Mouse (Mus musculus): ENCODE results near the gene Ahr. TPM values are rescaled to one million over a fixed set of nuclear protein-coding genes. Genes with fewer than 3 reads are reported as not detected.

Ahr gene
- polyA plus RNA-seq, 1 experiment from 2014 or later: 1.5 TPM

- Histone ChIP-seq H3K27me3 (ENCODE audit: control insufficient read depth, insufficient read depth, low read length) (no peaks in the 10 kb centered on the region), H3K27ac (replicated peaks; ENCODE audit: low read depth, low read length) (no peak overlapping the region), H3K4me3 (ENCODE audit: low read depth, low read length) (no peak overlapping the region), H3K9ac (ENCODE audit: low read length) (no peak overlapping the region), H3K4me2 (ENCODE audit: low read depth, severe bottlenecking) (no peak overlapping the region), H3K4me1 (ENCODE audit: control insufficient read depth, insufficient read depth, low read length) (no peaks in the 10 kb centered on the region), H3K36me3 (ENCODE audit: control insufficient read depth, insufficient read depth, low read length) (no peaks in the 10 kb centered on the region), H3K9me3 (ENCODE audit: control insufficient read depth, low read length) (no peaks in the 10 kb centered on the region)
- ATAC-seq (ENCODE audit: insufficient number of reproducible peaks, low FRiP score, low TSS enrichment, low read depth) (no peak), DNase-seq (ENCODE audit: low spot score) (no peak)
Measured at GRCm38 (mm10) chr12:35550299-35550698, 15.5 kb upstream of the Ahr start.

GRCm38 (mm10) chr12:35542836-35543235 lies 8.0 kb upstream of the Ahr start:
- Histone ChIP-seq H3K36me3 (ENCODE audit: control insufficient read depth, insufficient read depth, low read length) (no peaks in the 10 kb centered on the region), H3K4me3 (ENCODE audit: low read depth, low read length) (no peak overlapping the region), H3K4me2 (ENCODE audit: low read depth, severe bottlenecking) (no peak overlapping the region), H3K27me3 (ENCODE audit: control insufficient read depth, insufficient read depth, low read length) (no peaks in the 10 kb centered on the region), H3K27ac (replicated peaks; ENCODE audit: low read depth, low read length) (no peak overlapping the region), H3K4me1 (ENCODE audit: control insufficient read depth, insufficient read depth, low read length) (no peaks in the 10 kb centered on the region), H3K9me3 (ENCODE audit: control insufficient read depth, low read length) (no peaks in the 10 kb centered on the region), H3K9ac (ENCODE audit: low read length) (no peak overlapping the region)
- WGBS: 77% methylated on average over 3 of the region's 3 CpGs
- DNase-seq (ENCODE audit: low spot score) (no peak), ATAC-seq (ENCODE audit: insufficient number of reproducible peaks, low FRiP score, low TSS enrichment, low read depth) (no peak)

- H3K4me2 ChIP-seq (ENCODE audit: low read depth, severe bottlenecking): no peak overlapping the region
- no peaks in the 10 kb centered on the region for H3K36me3 ChIP-seq (ENCODE audit: control insufficient read depth, insufficient read depth, low read length)
- 37% methylated on average over 3 of the region's 3 CpGs for WGBS
- no peak for ATAC-seq (ENCODE audit: insufficient number of reproducible peaks, low FRiP score, low TSS enrichment, low read depth)
- H3K9ac ChIP-seq (ENCODE audit: low read length): no peak overlapping the region
- H3K27me3 ChIP-seq (ENCODE audit: control insufficient read depth, insufficient read depth, low read length): peaks cover 4% of the 10 kb centered on the region; the same call in 1 of the 2 replicates
- no peaks in the 10 kb centered on the region for H3K9me3 ChIP-seq (ENCODE audit: control insufficient read depth, low read length)
- no peaks in the 10 kb centered on the region for H3K4me1 ChIP-seq (ENCODE audit: control insufficient read depth, insufficient read depth, low read length)
- no peak for DNase-seq (ENCODE audit: low spot score)
- H3K27ac ChIP-seq (replicated peaks; ENCODE audit: low read depth, low read length): no peak overlapping the region
- no peak overlapping the region for H3K4me3 ChIP-seq (ENCODE audit: low read depth, low read length)
Measured at GRCm38 (mm10) chr12:35538843-35539242, 4.0 kb upstream of the Ahr start.

- no peak overlapping the region for H3K27ac ChIP-seq (replicated peaks; ENCODE audit: low read depth, low read length)
- no peaks in the 10 kb centered on the region for H3K36me3 ChIP-seq (ENCODE audit: control insufficient read depth, insufficient read depth, low read length)
- H3K4me2 ChIP-seq (ENCODE audit: low read depth, severe bottlenecking): peak overlapping the region; percentile 100
- WGBS: under 1% methylated on average over 49 of the region's 49 CpGs
- H3K4me1 ChIP-seq (ENCODE audit: control insufficient read depth, insufficient read depth, low read length): no peaks in the 10 kb centered on the region
- H3K27me3 ChIP-seq (ENCODE audit: control insufficient read depth, insufficient read depth, low read length): peaks cover 4% of the 10 kb centered on the region; the same call in 1 of the 2 replicates
- peak overlapping the region; percentile 51 for H3K9ac ChIP-seq (ENCODE audit: low read length)
- H3K4me3 ChIP-seq (ENCODE audit: low read depth, low read length): peak overlapping the region; percentile 63
- ATAC-seq (ENCODE audit: insufficient number of reproducible peaks, low FRiP score, low TSS enrichment, low read depth): peak; percentile 65; the same call in 1 of the 2 replicates
- DNase-seq (ENCODE audit: low spot score): peak; percentile 48
- no peaks in the 10 kb centered on the region for H3K9me3 ChIP-seq (ENCODE audit: control insufficient read depth, low read length)
Measured at GRCm38 (mm10) chr12:35534114-35534753, 604 bp downstream of the Ahr start.

GRCm38 (mm10) chr12:35533748-35534113 lies 1.1 kb downstream of the Ahr start:
- H3K36me3 ChIP-seq (ENCODE audit: control insufficient read depth, insufficient read depth, low read length): no peaks in the 10 kb centered on the region
- no peak for ATAC-seq (ENCODE audit: insufficient number of reproducible peaks, low FRiP score, low TSS enrichment, low read depth)
- H3K9me3 ChIP-seq (ENCODE audit: control insufficient read depth, low read length): no peaks in the 10 kb centered on the region
- H3K27me3 ChIP-seq (ENCODE audit: control insufficient read depth, insufficient read depth, low read length): peaks cover 4% of the 10 kb centered on the region; the same call in 1 of the 2 replicates
- H3K4me3 ChIP-seq (ENCODE audit: low read depth, low read length): no peak overlapping the region; the same call in 1 of the 2 replicates
- no peak overlapping the region for H3K9ac ChIP-seq (ENCODE audit: low read length)
- H3K27ac ChIP-seq (replicated peaks; ENCODE audit: low read depth, low read length): no peak overlapping the region
- DNase-seq (ENCODE audit: low spot score): no peak
- peak overlapping the region; percentile 100 for H3K4me2 ChIP-seq (ENCODE audit: low read depth, severe bottlenecking)
- H3K4me1 ChIP-seq (ENCODE audit: control insufficient read depth, insufficient read depth, low read length): no peaks in the 10 kb centered on the region

GRCm38 (mm10) chr12:35533133-35533532 lies 1.7 kb downstream of the Ahr start:
- WGBS: 75% methylated on average over 5 of the region's 5 CpGs
- H3K4me2 ChIP-seq (ENCODE audit: low read depth, severe bottlenecking): no peak overlapping the region
- H3K9me3 ChIP-seq (ENCODE audit: control insufficient read depth, low read length): no peaks in the 10 kb centered on the region
- no peak overlapping the region for H3K4me3 ChIP-seq (ENCODE audit: low read depth, low read length)
- peaks cover 4% of the 10 kb centered on the region; the same call in 1 of the 2 replicates for H3K27me3 ChIP-seq (ENCODE audit: control insufficient read depth, insufficient read depth, low read length)
- ATAC-seq (ENCODE audit: insufficient number of reproducible peaks, low FRiP score, low TSS enrichment, low read depth): no peak
- no peaks in the 10 kb centered on the region for H3K4me1 ChIP-seq (ENCODE audit: control insufficient read depth, insufficient read depth, low read length)
- no peaks in the 10 kb centered on the region for H3K36me3 ChIP-seq (ENCODE audit: control insufficient read depth, insufficient read depth, low read length)
- H3K27ac ChIP-seq (replicated peaks; ENCODE audit: low read depth, low read length): no peak overlapping the region
- no peak for DNase-seq (ENCODE audit: low spot score)
- H3K9ac ChIP-seq (ENCODE audit: low read length): no peak overlapping the region

GRCm38 (mm10) chr12:35532151-35532550 lies 2.7 kb downstream of the Ahr start:
- peaks cover 4% of the 10 kb centered on the region; the same call in 1 of the 2 replicates for H3K27me3 ChIP-seq (ENCODE audit: control insufficient read depth, insufficient read depth, low read length)
- ATAC-seq (ENCODE audit: insufficient number of reproducible peaks, low FRiP score, low TSS enrichment, low read depth): no peak
- DNase-seq (ENCODE audit: low spot score): peak; percentile 74
- WGBS: 28% methylated on average over 5 of the region's 5 CpGs
- no peaks in the 10 kb centered on the region for H3K36me3 ChIP-seq (ENCODE audit: control insufficient read depth, insufficient read depth, low read length)
- H3K4me3 ChIP-seq (ENCODE audit: low read depth, low read length): no peak overlapping the region
- no peaks in the 10 kb centered on the region for H3K4me1 ChIP-seq (ENCODE audit: control insufficient read depth, insufficient read depth, low read length)
- H3K9ac ChIP-seq (ENCODE audit: low read length): no peak overlapping the region
- H3K27ac ChIP-seq (replicated peaks; ENCODE audit: low read depth, low read length): no peak overlapping the region
- no peak overlapping the region for H3K4me2 ChIP-seq (ENCODE audit: low read depth, severe bottlenecking)
- no peaks in the 10 kb centered on the region for H3K9me3 ChIP-seq (ENCODE audit: control insufficient read depth, low read length)

GRCm38 (mm10) chr12:35530587-35530986 lies 4.3 kb downstream of the Ahr start:
- ATAC-seq (ENCODE audit: insufficient number of reproducible peaks, low FRiP score, low TSS enrichment, low read depth) (no peak), DNase-seq (ENCODE audit: low spot score) (no peak)
- no peak overlapping the region for H3K27ac ChIP-seq (replicated peaks; ENCODE audit: low read depth, low read length)
- H3K4me2 ChIP-seq (ENCODE audit: low read depth, severe bottlenecking): no peak overlapping the region
- no peaks in the 10 kb centered on the region for H3K9me3 ChIP-seq (ENCODE audit: control insufficient read depth, low read length)
- peaks cover 4% of the 10 kb centered on the region; the same call in 1 of the 2 replicates for H3K27me3 ChIP-seq (ENCODE audit: control insufficient read depth, insufficient read depth, low read length)
- no peaks in the 10 kb centered on the region for H3K36me3 ChIP-seq (ENCODE audit: control insufficient read depth, insufficient read depth, low read length)
- H3K4me3 ChIP-seq (ENCODE audit: low read depth, low read length): no peak overlapping the region
- no peaks in the 10 kb centered on the region for H3K4me1 ChIP-seq (ENCODE audit: control insufficient read depth, insufficient read depth, low read length)
- H3K9ac ChIP-seq (ENCODE audit: low read length): no peak overlapping the region

GRCm38 (mm10) chr12:35527429-35527828 lies 7.4 kb downstream of the Ahr start:
- WGBS: 74% methylated on average over 6 of the region's 6 CpGs
- ATAC-seq (ENCODE audit: insufficient number of reproducible peaks, low FRiP score, low TSS enrichment, low read depth) (no peak), DNase-seq (ENCODE audit: low spot score) (no peak)
- H3K4me1 ChIP-seq (ENCODE audit: control insufficient read depth, insufficient read depth, low read length): no peaks in the 10 kb centered on the region
- H3K27me3 ChIP-seq (ENCODE audit: control insufficient read depth, insufficient read depth, low read length): no peaks in the 10 kb centered on the region
- H3K4me3 ChIP-seq (ENCODE audit: low read depth, low read length): no peak overlapping the region
- no peak overlapping the region for H3K9ac ChIP-seq (ENCODE audit: low read length)
- H3K27ac ChIP-seq (replicated peaks; ENCODE audit: low read depth, low read length): no peak overlapping the region
- H3K4me2 ChIP-seq (ENCODE audit: low read depth, severe bottlenecking): no peak overlapping the region
- no peaks in the 10 kb centered on the region for H3K9me3 ChIP-seq (ENCODE audit: control insufficient read depth, low read length)
- no peaks in the 10 kb centered on the region for H3K36me3 ChIP-seq (ENCODE audit: control insufficient read depth, insufficient read depth, low read length)

Data from limb, embryonic 11.5 days (tissue).